Mouse (Mus musculus) midbrain, embryonic 16.5 days (tissue): ENCODE results near the gene Myom1. TPM values are rescaled to one million over a fixed set of nuclear protein-coding genes. Genes with fewer than 3 reads are reported as not detected.

Source experiments
- ATAC-seq: fragments of 200-750 bp; cut with Nextera tagmentation; 2 replicates; pipeline ENCODE4 v1.8.0; 2017; ENCODE audit warnings: moderate TSS enrichment
- H3K27ac ChIP-seq: fragments of 300-500 bp; sonication (generic); 2 replicates; pipeline ENCODE4 v1.5.1; 2014; ENCODE audit warnings: mild to moderate bottlenecking, low read length, mixed read lengths
- H3K27me3 ChIP-seq: fragments of 300-500 bp; sonication (generic); 2 replicates; pipeline ENCODE4 v1.6.1; 2014; ENCODE audit warnings: low read depth, low read length, mixed read lengths; ENCODE audit not compliant: control insufficient read depth, insufficient read depth
- H3K36me3 ChIP-seq: fragments of 300-500 bp; sonication (generic); 2 replicates; pipeline ENCODE4 v1.6.1; 2014; ENCODE audit warnings: mild to moderate bottlenecking, low read length, moderate library complexity, mixed read lengths; ENCODE audit not compliant: control insufficient read depth, insufficient read depth
- H3K4me1 ChIP-seq: fragments of 300-500 bp; sonication (generic); 2 replicates; pipeline ENCODE4 v1.6.1; 2014; ENCODE audit warnings: mild to moderate bottlenecking, low read length, mixed read lengths; ENCODE audit not compliant: control insufficient read depth, insufficient read depth
- H3K4me2 ChIP-seq: fragments of 300-500 bp; sonication (generic); 2 replicates; pipeline ENCODE4 v1.6.1; 2014; ENCODE audit warnings: mild to moderate bottlenecking, low read length, mixed read lengths
- H3K4me3 ChIP-seq: fragments of 300-500 bp; sonication (generic); 2 replicates; pipeline ENCODE4 v1.5.1; 2014; ENCODE audit warnings: low read depth, mild to moderate bottlenecking, low read length, moderate library complexity, mixed read lengths
- H3K9ac ChIP-seq: fragments of 300-500 bp; sonication (generic); 2 replicates; pipeline ENCODE4 v1.6.1; 2014; ENCODE audit warnings: low read depth, low read length, mixed read lengths
- H3K9me3 ChIP-seq: fragments of 300-500 bp; sonication (generic); replicated peaks from 2 replicates; pipeline ENCODE4 v1.6.1; 2014; ENCODE audit warnings: mild to moderate bottlenecking, low read length, mixed read lengths; ENCODE audit not compliant: control insufficient read depth, poor library complexity, severe bottlenecking
- WGBS: fragments of 180-500 bp; shearing (Covaris S2); extraction: QIAGEN DNeasy Blood & Tissue Kit; methylation state at CpG from one replicate; pipeline ENCODE4 v1.1.7; 2014; 5-methylcytosine and 5-hydroxymethylcytosine counted together
- polyA plus RNA-seq: library from polyadenylated mRNA; unstranded; fragments of >200 nt; fragmentation: Nextera tagmentation; extraction: Ambion mirVana; gene quantifications from 2 replicates; pipeline ENCODE4 v1.2.1, GENCODE M21; 2015

The Myom1 gene
- polyA plus RNA-seq, 1 experiment from 2014 or later: 1.4 TPM

DNA sequence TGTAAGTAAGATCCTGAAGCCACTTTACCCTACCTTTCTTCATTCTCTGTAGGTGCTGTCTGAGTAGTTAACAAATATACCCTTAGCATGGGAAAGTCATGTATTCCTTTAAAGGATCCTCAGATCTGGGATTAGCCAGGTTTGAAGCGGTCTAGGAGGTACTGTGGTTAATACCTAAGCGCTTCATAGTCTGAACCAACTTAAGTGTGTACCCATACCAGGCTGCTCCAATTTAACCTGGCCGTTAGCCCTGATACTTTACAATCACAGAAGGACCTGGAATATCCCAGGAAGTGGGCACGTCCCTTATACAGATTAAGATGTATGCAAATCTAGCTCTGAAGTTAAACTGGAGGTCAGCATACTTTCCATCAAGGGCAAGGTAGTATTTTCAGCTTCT is 89.9 kb downstream of the Myom1 start:
- 97% methylated on average over 4 of the region's 4 CpGs for WGBS
- Histone ChIP-seq H3K4me1 (no peaks in the 10 kb centered on the region), H3K4me3 (no peak overlapping the region), H3K27me3 (no peaks in the 10 kb centered on the region), H3K9ac (no peak overlapping the region), H3K27ac (no peak overlapping the region), H3K4me2 (no peak overlapping the region), H3K9me3 (no peaks in the 10 kb centered on the region), H3K36me3 (no peaks in the 10 kb centered on the region)
- ATAC-seq: no peak

DNA sequence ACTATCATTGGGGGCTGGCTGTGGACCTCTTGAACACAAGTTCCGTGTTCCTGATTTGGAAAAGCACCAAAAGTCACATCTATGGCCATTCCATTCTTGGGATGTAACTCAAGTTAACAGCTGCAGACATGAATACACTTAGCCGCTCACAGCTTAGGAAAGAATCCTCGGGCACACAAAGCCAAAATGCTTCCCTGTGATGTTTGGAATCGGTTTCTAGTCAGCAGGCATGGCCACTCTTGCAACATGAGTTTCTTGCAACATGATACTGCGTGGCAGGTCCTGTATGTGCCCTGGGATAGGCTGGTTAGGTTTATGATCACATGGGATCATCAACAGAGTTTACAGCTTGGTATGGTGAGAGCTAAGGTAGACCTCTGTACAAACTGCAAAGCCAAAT is 91.4 kb downstream of the Myom1 start:
- H3K27me3 ChIP-seq: no peaks in the 10 kb centered on the region
- ATAC-seq: no peak
- no peak overlapping the region for H3K27ac ChIP-seq
- no peak overlapping the region for H3K4me2 ChIP-seq
- WGBS: 78% methylated on average over 5 of the region's 5 CpGs
- H3K36me3 ChIP-seq: no peaks in the 10 kb centered on the region
- H3K9me3 ChIP-seq: no peaks in the 10 kb centered on the region
- no peaks in the 10 kb centered on the region for H3K4me1 ChIP-seq
- H3K9ac ChIP-seq: no peak overlapping the region
- no peak overlapping the region for H3K4me3 ChIP-seq

DNA sequence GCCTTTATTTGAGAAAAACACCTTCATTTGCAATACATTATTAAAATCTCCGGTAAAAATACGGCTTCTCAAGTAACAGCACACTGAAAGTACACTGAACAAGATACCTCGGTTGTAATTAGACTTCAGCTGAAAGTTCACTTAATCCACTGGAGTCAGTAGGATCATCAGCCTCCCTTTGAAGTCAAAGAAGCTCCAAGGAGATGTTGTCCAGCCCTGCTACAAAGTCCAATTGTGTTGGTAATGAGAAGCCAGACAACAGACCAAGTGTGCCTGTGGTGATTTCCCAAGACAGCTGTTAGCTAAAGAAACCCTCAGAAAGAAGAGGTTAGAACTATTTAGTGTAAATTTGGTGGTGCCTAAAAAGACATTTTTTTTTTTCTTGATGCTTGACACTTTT is 92.0 kb downstream of the Myom1 start:
- H3K27ac ChIP-seq: no peak overlapping the region
- no peak overlapping the region for H3K4me3 ChIP-seq
- no peaks in the 10 kb centered on the region for H3K27me3 ChIP-seq
- no peak overlapping the region for H3K9ac ChIP-seq
- H3K4me1 ChIP-seq: no peaks in the 10 kb centered on the region
- no peaks in the 10 kb centered on the region for H3K9me3 ChIP-seq
- WGBS: 33% methylated on average over 3 of the region's 3 CpGs
- ATAC-seq: no peak
- H3K36me3 ChIP-seq: no peaks in the 10 kb centered on the region
- no peak overlapping the region for H3K4me2 ChIP-seq

DNA sequence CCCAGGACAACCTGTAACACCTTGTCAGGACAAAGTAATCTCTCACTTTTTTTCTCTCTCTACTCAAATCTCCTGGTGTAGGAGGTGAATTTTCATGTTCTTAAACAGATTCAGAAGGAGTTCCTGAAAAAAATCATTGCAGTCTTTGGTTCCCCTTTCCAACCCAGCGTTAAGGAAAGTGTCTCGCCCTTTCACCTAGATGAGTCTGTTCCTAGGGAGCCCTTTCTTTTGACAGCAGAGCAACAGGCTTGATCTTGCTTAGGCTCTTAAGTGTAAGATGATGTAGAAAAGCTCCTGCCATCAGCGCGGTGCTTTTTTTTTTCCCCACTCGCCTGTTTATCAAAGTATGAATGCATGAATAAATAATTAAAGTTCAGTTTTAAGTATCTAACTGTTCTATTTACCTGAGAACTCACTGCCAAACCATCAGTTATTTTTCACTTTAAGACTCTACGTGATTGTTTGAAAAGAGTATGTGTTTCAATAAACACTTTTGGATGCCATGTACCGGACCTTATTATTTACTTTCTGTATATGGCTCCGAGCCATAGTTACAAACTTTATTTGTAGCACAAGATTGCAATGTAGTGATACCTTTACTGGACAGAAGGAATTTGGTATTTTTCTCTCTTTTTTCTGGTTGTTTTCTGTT is 94.2 kb downstream of the Myom1 start:
- H3K36me3 ChIP-seq: no peaks in the 10 kb centered on the region
- H3K27me3 ChIP-seq: no peaks in the 10 kb centered on the region
- H3K9ac ChIP-seq: no peak overlapping the region
- WGBS: 92% methylated on average over 8 of the region's 8 CpGs
- no peaks in the 10 kb centered on the region for H3K4me1 ChIP-seq
- no peak overlapping the region for H3K4me3 ChIP-seq
- H3K27ac ChIP-seq: no peak overlapping the region
- H3K4me2 ChIP-seq: no peak overlapping the region
- no peak for ATAC-seq
- no peaks in the 10 kb centered on the region for H3K9me3 ChIP-seq

GRCm38 (mm10) chr17:71097209-71097597 is 94.8 kb downstream of the Myom1 start:
- H3K9ac ChIP-seq: no peak overlapping the region
- no peaks in the 10 kb centered on the region for H3K4me1 ChIP-seq
- H3K27me3 ChIP-seq: no peaks in the 10 kb centered on the region
- H3K9me3 ChIP-seq: no peaks in the 10 kb centered on the region
- no peaks in the 10 kb centered on the region for H3K36me3 ChIP-seq
- ATAC-seq: no peak
- H3K4me2 ChIP-seq: no peak overlapping the region
- no peak overlapping the region for H3K27ac ChIP-seq
- no peak overlapping the region for H3K4me3 ChIP-seq
- WGBS: 89% methylated on average over 6 of the region's 6 CpGs

GRCm38 (mm10) chr17:71098606-71099005 is 96.2 kb downstream of the Myom1 start:
- 83% methylated on average over 3 of the region's 3 CpGs for WGBS
- H3K4me2 ChIP-seq: no peak overlapping the region
- no peak overlapping the region for H3K27ac ChIP-seq
- no peaks in the 10 kb centered on the region for H3K36me3 ChIP-seq
- no peak overlapping the region for H3K9ac ChIP-seq
- H3K4me3 ChIP-seq: no peak overlapping the region
- no peak for ATAC-seq
- H3K9me3 ChIP-seq: no peaks in the 10 kb centered on the region
- H3K27me3 ChIP-seq: no peaks in the 10 kb centered on the region
- H3K4me1 ChIP-seq: no peaks in the 10 kb centered on the region; the same call in 1 of the 2 replicates

DNA sequence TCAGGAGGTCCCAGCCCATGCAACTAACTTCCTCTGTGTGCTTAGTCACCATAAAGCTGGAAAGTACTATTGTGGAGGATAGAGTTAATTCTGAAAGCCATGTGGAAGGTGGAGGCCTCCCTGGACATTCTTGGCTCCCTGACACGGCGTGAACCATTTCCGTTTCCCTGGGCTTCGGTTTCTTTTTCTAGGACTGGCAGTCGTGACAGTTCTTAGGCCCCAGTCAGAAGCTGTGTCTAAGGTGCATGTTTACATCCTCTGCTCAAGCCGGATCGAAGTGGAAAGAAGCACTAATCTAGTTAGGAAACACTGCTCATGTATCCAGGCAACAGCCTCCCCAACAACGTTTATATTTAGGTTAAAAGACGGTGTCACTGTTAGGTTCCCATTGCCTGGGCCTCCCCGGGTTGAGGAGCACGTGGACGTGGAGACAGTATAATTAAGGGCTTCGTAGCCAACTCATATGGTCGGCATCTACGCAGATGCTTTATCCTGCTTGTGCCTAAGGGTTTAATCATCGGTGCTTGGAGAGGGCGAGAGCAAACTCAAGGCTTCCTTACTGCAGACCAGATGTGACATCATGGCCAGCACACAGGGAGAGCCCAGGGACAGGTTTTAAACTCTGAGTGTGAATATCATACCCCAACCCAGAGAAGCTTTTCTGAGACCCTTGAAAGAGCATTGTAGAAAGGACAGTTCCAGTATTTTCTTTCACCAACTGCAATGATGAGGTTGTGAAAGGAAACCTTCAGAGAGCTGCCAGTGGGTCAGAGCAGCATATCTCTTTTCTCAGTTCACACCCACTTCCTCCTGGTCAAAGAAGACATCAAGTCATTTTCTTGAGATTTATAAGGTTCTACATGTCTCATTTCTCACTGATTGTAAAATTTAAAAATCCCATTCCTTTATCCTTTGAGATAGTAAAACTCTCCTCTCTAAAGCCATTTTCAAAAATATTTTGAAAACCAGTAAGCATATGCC is 100.4 kb downstream of the Myom1 start:
- H3K27me3 ChIP-seq: no peaks in the 10 kb centered on the region
- no peak overlapping the region for H3K4me2 ChIP-seq
- no peak overlapping the region for H3K4me3 ChIP-seq
- no peak overlapping the region for H3K9ac ChIP-seq
- 54% methylated on average over 17 of the region's 17 CpGs for WGBS
- ATAC-seq: no peak
- no peaks in the 10 kb centered on the region; the same call in 1 of the 2 replicates for H3K4me1 ChIP-seq
- H3K27ac ChIP-seq: no peak overlapping the region
- no peaks in the 10 kb centered on the region for H3K9me3 ChIP-seq
- H3K36me3 ChIP-seq: no peaks in the 10 kb centered on the region

GRCm38 (mm10) chr17:71105297-71105696 is 102.9 kb downstream of the Myom1 start:
- Histone ChIP-seq H3K4me1 (no peaks in the 10 kb centered on the region; the same call in 1 of the 2 replicates), H3K4me3 (no peak overlapping the region), H3K9ac (no peak overlapping the region), H3K9me3 (no peaks in the 10 kb centered on the region), H3K4me2 (no peak overlapping the region), H3K27ac (no peak overlapping the region), H3K27me3 (no peaks in the 10 kb centered on the region), H3K36me3 (no peaks in the 10 kb centered on the region)
- WGBS: 98% methylated on average over 7 of the region's 7 CpGs
- ATAC-seq: no peak

DNA sequence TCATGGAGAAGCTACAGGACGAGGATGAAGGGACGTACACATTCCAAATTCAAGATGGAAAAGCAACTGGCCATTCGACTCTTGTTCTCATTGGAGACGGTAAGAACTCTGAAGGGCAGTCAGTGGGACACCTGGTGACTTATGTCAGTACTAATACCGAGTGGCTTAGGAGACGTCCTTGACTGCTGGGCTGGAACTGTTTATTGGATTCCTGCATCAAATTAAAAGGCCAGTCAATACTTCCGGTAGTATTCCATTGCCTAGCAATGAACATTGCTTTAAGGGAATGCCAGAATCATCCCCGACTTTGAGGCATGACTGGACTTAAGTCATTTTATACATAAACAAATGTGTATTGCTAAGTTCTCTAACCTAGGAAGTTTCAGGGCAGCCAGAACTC is 103.8 kb downstream of the Myom1 start:
- H3K27me3 ChIP-seq: no peaks in the 10 kb centered on the region
- H3K4me2 ChIP-seq: no peak overlapping the region
- H3K9ac ChIP-seq: no peak overlapping the region
- no peaks in the 10 kb centered on the region for H3K36me3 ChIP-seq
- 74% methylated on average over 8 of the region's 8 CpGs for WGBS
- no peak for ATAC-seq
- no peak overlapping the region for H3K27ac ChIP-seq
- no peaks in the 10 kb centered on the region; the same call in 1 of the 2 replicates for H3K4me1 ChIP-seq
- no peaks in the 10 kb centered on the region for H3K9me3 ChIP-seq
- no peak overlapping the region for H3K4me3 ChIP-seq
